Mouse (Mus musculus) testis, adult 2 months (tissue): Measurements from ENCODE around the gene Mrrf. TPM values are rescaled to one million over a fixed set of nuclear protein-coding genes. Genes with fewer than 3 reads are reported as not detected.

Experiments used
- H3K27ac ChIP-seq: fragments of 200-500 bp; 2 replicates; pipeline ENCODE4 v1.5.1; 2012; ENCODE audit warnings: low read depth, low read length; ENCODE audit not compliant: control insufficient read depth, insufficient read depth
- H3K27me3 ChIP-seq: fragments of 200-500 bp; 2 replicates; pipeline ENCODE4 v1.6.1; 2012; ENCODE audit warnings: mild to moderate bottlenecking, low read length, moderate library complexity; ENCODE audit not compliant: control insufficient read depth, insufficient read depth
- H3K36me3 ChIP-seq: fragments of 200-500 bp; 2 replicates; pipeline ENCODE4 v1.6.1; 2012; ENCODE audit warnings: mild to moderate bottlenecking, low read length; ENCODE audit not compliant: control insufficient read depth, insufficient read depth
- H3K4me1 ChIP-seq: fragments of 200-500 bp; 2 replicates; pipeline ENCODE4 v1.6.1; 2012; ENCODE audit warnings: low read length; ENCODE audit not compliant: control insufficient read depth, insufficient read depth
- H3K4me3 ChIP-seq: fragments of 200-500 bp; 2 replicates; pipeline ENCODE4 v1.5.1; 2012; ENCODE audit warnings: low read depth, mild to moderate bottlenecking, low read length, moderate library complexity, mixed read lengths; ENCODE audit not compliant: control insufficient read depth
- CTCF ChIP-seq: fragments of 200-500 bp; IDR thresholded peaks from 2 replicates; pipeline ENCODE4 v1.5.1; 2012; ENCODE audit warnings: low read depth, mild to moderate bottlenecking, inconsistent platforms, low read length, moderate library complexity; ENCODE audit not compliant: control insufficient read depth, insufficient read depth, insufficient replicate concordance
- POLR2A ChIP-seq: fragments of 200-500 bp; IDR thresholded peaks from 2 replicates; pipeline ENCODE4 v1.6.1; 2012; ENCODE audit warnings: low read depth, mild to moderate bottlenecking, inconsistent platforms, low read length, moderate library complexity; ENCODE audit not compliant: control insufficient read depth
- polyA plus RNA-seq: library from polyadenylated mRNA; depleted of rRNA; stranded (reverse); fragments of >200 nt; gene quantifications from 2 replicates; pipeline ENCODE4 v1.2.3, GENCODE M21; 2012

The Mrrf gene
- polyA plus RNA-seq, 1 experiment: 70.8 TPM

- peaks cover 2% of the 10 kb centered on the region; the same call in 1 of the 2 replicates for H3K4me1 ChIP-seq
- no peak overlapping the region for H3K27ac ChIP-seq
- no peaks in the 10 kb centered on the region for H3K27me3 ChIP-seq
- no peaks in the 10 kb centered on the region for H3K36me3 ChIP-seq
- no peak overlapping the region for H3K4me3 ChIP-seq
- TF ChIP-seq CTCF (peak; percentile 18; the same call in 1 of the 2 replicates), POLR2A (no peak)
These were observed 78.2 kb downstream of the Mrrf start for GRCm38 (mm10) chr2:36214425-36214824.

- H3K36me3 ChIP-seq: no peaks in the 10 kb centered on the region
- peaks cover 2% of the 10 kb centered on the region; the same call in 1 of the 2 replicates for H3K4me1 ChIP-seq
- H3K27me3 ChIP-seq: no peaks in the 10 kb centered on the region
- no peak overlapping the region for H3K27ac ChIP-seq
- H3K4me3 ChIP-seq: no peak overlapping the region
- no peak for TF ChIP-seq POLR2A
- no peak for TF ChIP-seq CTCF
These were observed 79.1 kb downstream of the Mrrf start for GRCm38 (mm10) chr2:36215203-36215739.

GRCm38 (mm10) chr2:36216546-36216945 lies 80.4 kb downstream of the Mrrf start:
- no peaks in the 10 kb centered on the region for H3K36me3 ChIP-seq
- no peak overlapping the region for H3K27ac ChIP-seq
- H3K4me3 ChIP-seq: no peak overlapping the region
- H3K4me1 ChIP-seq: no peaks in the 10 kb centered on the region
- no peak for TF ChIP-seq POLR2A
- TF ChIP-seq CTCF: no peak
- no peaks in the 10 kb centered on the region for H3K27me3 ChIP-seq

- TF ChIP-seq CTCF (no peak), POLR2A (no peak)
- Histone ChIP-seq H3K36me3 (no peaks in the 10 kb centered on the region), H3K4me1 (no peaks in the 10 kb centered on the region), H3K4me3 (no peak overlapping the region), H3K27ac (no peak overlapping the region), H3K27me3 (no peaks in the 10 kb centered on the region)
These were observed 80.9 kb downstream of the Mrrf start for GRCm38 (mm10) chr2:36216953-36217573.

GRCm38 (mm10) chr2:36217692-36218233 lies 81.6 kb downstream of the Mrrf start:
- H3K4me3 ChIP-seq: no peak overlapping the region
- TF ChIP-seq POLR2A (no peak), CTCF (no peak)

GRCm38 (mm10) chr2:36220106-36220505 lies 83.9 kb downstream of the Mrrf start:
- H3K4me1 ChIP-seq: no peaks in the 10 kb centered on the region
- TF ChIP-seq CTCF (no peak), POLR2A (no peak)
- no peaks in the 10 kb centered on the region for H3K27me3 ChIP-seq
- no peaks in the 10 kb centered on the region for H3K36me3 ChIP-seq
- H3K4me3 ChIP-seq: no peak overlapping the region
- no peak overlapping the region for H3K27ac ChIP-seq

More at GRCm38 (mm10) chr2:36217692-36218233, 81.6 kb downstream of the Mrrf start:
- no peaks in the 10 kb centered on the region for H3K4me1 ChIP-seq
- H3K27me3 ChIP-seq: no peaks in the 10 kb centered on the region
- H3K27ac ChIP-seq: no peak overlapping the region
- H3K36me3 ChIP-seq: no peaks in the 10 kb centered on the region

- H3K4me3 ChIP-seq: no peak overlapping the region
- no peak overlapping the region for H3K27ac ChIP-seq
- no peak for TF ChIP-seq POLR2A
- no peak for TF ChIP-seq CTCF
- no peaks in the 10 kb centered on the region for H3K4me1 ChIP-seq
- H3K36me3 ChIP-seq: no peaks in the 10 kb centered on the region
- H3K27me3 ChIP-seq: no peaks in the 10 kb centered on the region
These were observed 84.7 kb downstream of the Mrrf start for GRCm38 (mm10) chr2:36220891-36221290.
